Mouse (Mus musculus): ENCODE results near the gene Nckap5. TPM values are rescaled to one million over a fixed set of nuclear protein-coding genes. Genes with fewer than 3 reads are reported as not detected.

The Nckap5 gene
- polyA plus RNA-seq (2012; rRNA removed) (6.3 and 6.8 TPM in 2 replicates), polyA plus RNA-seq (2014; fragmentation: Nextera tagmentation; extraction: Ambion mirVana) (14.9 and 15.7 TPM in 2 replicates)

- H3K27me3 ChIP-seq (ENCODE audit: control insufficient read depth, insufficient read depth, low read length): no peaks in the 10 kb centered on the region
- under 1% methylated on average over 35 of the region's 35 CpGs for WGBS
- peak within 1 kb of the TSS; percentile 41 for H3K9ac ChIP-seq (ENCODE audit: low read depth, low read length, severe bottlenecking)
- H3K4me3 ChIP-seq (replicated peaks; ENCODE audit: low read length): peak within 1 kb of the TSS; percentile 42
- peaks cover 18% of the 10 kb centered on the region for H3K4me1 ChIP-seq (ENCODE audit: control insufficient read depth, insufficient read depth, low read length)
- H3K4me2 ChIP-seq (replicated peaks; ENCODE audit: low read depth, low read length, severe bottlenecking): peak within 1 kb of the TSS; percentile 61
- H3K9me3 ChIP-seq (ENCODE audit: control insufficient read depth, low read length): no peaks in the 10 kb centered on the region
- DNase-seq (ENCODE audit: low spot score) (peak; percentile 90), ATAC-seq (ENCODE audit: low FRiP score, low read depth) (peak; percentile 83)
- no peak for TF ChIP-seq POLR2A (IDR thresholded peaks at IDR 0.05; ENCODE audit: borderline replicate concordance, extremely low read depth, insufficient read depth, insufficient read length)
- peak within 1 kb of the TSS; percentile 81 for H3K27ac ChIP-seq (replicated peaks; ENCODE audit: low read depth, low read length)
- H3K36me3 ChIP-seq (ENCODE audit: control insufficient read depth, insufficient read depth, low read length): no peaks in the 10 kb centered on the region
Measured at GRCm38 (mm10) chr1:126830031-126830927, at the start of gene Nckap5. Nckap5 (minus strand) TSS chr1:126830799.

GRCm38 (mm10) chr1:126877495-126877894, 46.9 kb upstream of the Nckap5 start:
- H3K9ac ChIP-seq (ENCODE audit: low read depth, low read length, severe bottlenecking): no peak overlapping the region
- ATAC-seq (ENCODE audit: low FRiP score, low read depth): no peak
- no peaks in the 10 kb centered on the region for H3K4me1 ChIP-seq (ENCODE audit: control insufficient read depth, insufficient read depth, low read length)
- H3K27me3 ChIP-seq (ENCODE audit: control insufficient read depth, insufficient read depth, low read length): no peaks in the 10 kb centered on the region
- no peaks in the 10 kb centered on the region for H3K9me3 ChIP-seq (ENCODE audit: control insufficient read depth, low read length)
- no peak for TF ChIP-seq POLR2A (IDR thresholded peaks at IDR 0.05; ENCODE audit: borderline replicate concordance, extremely low read depth, insufficient read depth, insufficient read length)
- DNase-seq (ENCODE audit: low spot score): no peak
- H3K36me3 ChIP-seq (ENCODE audit: control insufficient read depth, insufficient read depth, low read length): no peaks in the 10 kb centered on the region
- no peak overlapping the region for H3K4me3 ChIP-seq (replicated peaks; ENCODE audit: low read length)
- 95% methylated on average over 2 of the region's 2 CpGs for WGBS
- no peak overlapping the region for H3K27ac ChIP-seq (replicated peaks; ENCODE audit: low read depth, low read length)
- H3K4me2 ChIP-seq (replicated peaks; ENCODE audit: low read depth, low read length, severe bottlenecking): no peak overlapping the region

GRCm38 (mm10) chr1:126868372-126868771, 37.8 kb upstream of the Nckap5 start:
- 65% methylated on average over 9 of the region's 9 CpGs for WGBS
- no peak for ATAC-seq (ENCODE audit: low FRiP score, low read depth)
- Histone ChIP-seq H3K27me3 (ENCODE audit: control insufficient read depth, insufficient read depth, low read length) (no peaks in the 10 kb centered on the region), H3K36me3 (ENCODE audit: control insufficient read depth, insufficient read depth, low read length) (no peaks in the 10 kb centered on the region), H3K4me2 (replicated peaks; ENCODE audit: low read depth, low read length, severe bottlenecking) (no peak overlapping the region), H3K4me1 (ENCODE audit: control insufficient read depth, insufficient read depth, low read length) (peaks cover 14% of the 10 kb centered on the region), H3K9me3 (ENCODE audit: control insufficient read depth, low read length) (no peaks in the 10 kb centered on the region), H3K27ac (replicated peaks; ENCODE audit: low read depth, low read length) (peak overlapping the region; percentile 43; the same call in 1 of the 2 replicates), H3K4me3 (replicated peaks; ENCODE audit: low read length) (no peak overlapping the region), H3K9ac (ENCODE audit: low read depth, low read length, severe bottlenecking) (no peak overlapping the region)
- no peak for DNase-seq (ENCODE audit: low spot score)
- no peak for TF ChIP-seq POLR2A (IDR thresholded peaks at IDR 0.05; ENCODE audit: borderline replicate concordance, extremely low read depth, insufficient read depth, insufficient read length)

- TF ChIP-seq POLR2A (IDR thresholded peaks at IDR 0.05; ENCODE audit: borderline replicate concordance, extremely low read depth, insufficient read depth, insufficient read length): no peak
- no peaks in the 10 kb centered on the region for H3K36me3 ChIP-seq (ENCODE audit: control insufficient read depth, insufficient read depth, low read length)
- peaks cover 14% of the 10 kb centered on the region for H3K4me1 ChIP-seq (ENCODE audit: control insufficient read depth, insufficient read depth, low read length)
- H3K27ac ChIP-seq (replicated peaks; ENCODE audit: low read depth, low read length): no peak overlapping the region
- H3K4me3 ChIP-seq (replicated peaks; ENCODE audit: low read length): no peak overlapping the region
- WGBS: 65% methylated on average over 5 of the region's 5 CpGs
- H3K9me3 ChIP-seq (ENCODE audit: control insufficient read depth, low read length): no peaks in the 10 kb centered on the region
- H3K4me2 ChIP-seq (replicated peaks; ENCODE audit: low read depth, low read length, severe bottlenecking): no peak overlapping the region
- ATAC-seq (ENCODE audit: low FRiP score, low read depth) (peak; percentile 70; the same call in 1 of the 2 replicates), DNase-seq (ENCODE audit: low spot score) (no peak)
- H3K9ac ChIP-seq (ENCODE audit: low read depth, low read length, severe bottlenecking): no peak overlapping the region
- no peaks in the 10 kb centered on the region for H3K27me3 ChIP-seq (ENCODE audit: control insufficient read depth, insufficient read depth, low read length)
Measured at GRCm38 (mm10) chr1:126867912-126868311, 37.3 kb upstream of the Nckap5 start.

- no peaks in the 10 kb centered on the region for H3K9me3 ChIP-seq (ENCODE audit: control insufficient read depth, low read length)
- no peak overlapping the region for H3K4me2 ChIP-seq (replicated peaks; ENCODE audit: low read depth, low read length, severe bottlenecking)
- WGBS: 32% methylated on average over 7 of the region's 7 CpGs
- no peak for TF ChIP-seq POLR2A (IDR thresholded peaks at IDR 0.05; ENCODE audit: borderline replicate concordance, extremely low read depth, insufficient read depth, insufficient read length)
- no peak overlapping the region for H3K4me3 ChIP-seq (replicated peaks; ENCODE audit: low read length)
- DNase-seq (ENCODE audit: low spot score): no peak
- H3K27ac ChIP-seq (replicated peaks; ENCODE audit: low read depth, low read length): no peak overlapping the region
- no peak for ATAC-seq (ENCODE audit: low FRiP score, low read depth)
- H3K9ac ChIP-seq (ENCODE audit: low read depth, low read length, severe bottlenecking): no peak overlapping the region
- peaks cover 14% of the 10 kb centered on the region for H3K4me1 ChIP-seq (ENCODE audit: control insufficient read depth, insufficient read depth, low read length)
- no peaks in the 10 kb centered on the region for H3K27me3 ChIP-seq (ENCODE audit: control insufficient read depth, insufficient read depth, low read length)
- H3K36me3 ChIP-seq (ENCODE audit: control insufficient read depth, insufficient read depth, low read length): no peaks in the 10 kb centered on the region
Measured at GRCm38 (mm10) chr1:126865591-126866086, 35.0 kb upstream of the Nckap5 start.

Data from limb, embryonic 14.5 days (tissue).